Comparison of ENCODE assay signal across 24 mouse cellular contexts in the genomic region with DNA sequence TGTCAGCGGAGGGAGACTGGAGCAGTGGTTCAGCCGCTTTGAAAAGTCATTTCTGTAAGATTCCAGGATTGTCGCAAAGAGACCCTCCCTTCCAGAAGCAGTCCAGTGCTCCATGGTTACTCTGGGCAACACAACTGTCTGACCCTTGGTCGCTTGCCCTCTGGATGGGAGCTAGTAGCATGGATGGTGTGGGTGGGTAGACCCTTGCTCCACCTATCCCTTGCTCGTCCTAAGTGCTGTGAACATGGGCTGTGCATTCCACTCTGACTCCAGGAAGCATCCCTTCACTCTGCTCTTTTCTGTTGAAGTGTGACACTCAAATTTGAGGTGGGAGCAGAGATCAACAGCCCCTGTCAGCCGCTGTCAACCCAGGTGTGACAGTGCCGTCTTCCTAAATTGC.
DNase-seq lines count a peak whose midpoint lies in the region; ATAC-seq and TF ChIP-seq lines count a peak whose summit lies in the region.
"Had no signal": no experiment of that assay in that cellular context is flagged by ENCODE, and none has a peak within 500 bp of the region (broad histone marks: within the 10 kb centered on the region; RNA-seq: fewer than 3 reads in every experiment).

No protein-coding gene starts in this region.

- H3K4me2 ChIP-seq in hindbrain, embryonic 15.5 days, result peak overlapping the region; percentile 28; the same call in 1 of the 2 replicates
- H3K4me2 ChIP-seq in hindbrain, embryonic 14.5 days (replicated peaks), result no peak overlapping the region
- peak overlapping the region; percentile 42 for H3K4me2 ChIP-seq in forebrain, postnatal 0 days (ENCODE audit: low read depth)
- H3K4me2 ChIP-seq in midbrain, embryonic 16.5 days (ENCODE audit: low read length), result peak overlapping the region; percentile 49
- H3K4me2 ChIP-seq: heart, embryonic 13.5 days; liver, embryonic 11.5 days had no signal

- no peak overlapping the region for H3K4me3 ChIP-seq in hindbrain, embryonic 15.5 days
- H3K4me3 ChIP-seq in hindbrain, embryonic 14.5 days (replicated peaks; ENCODE audit: low read length), result no peak overlapping the region
- peak overlapping the region; percentile 30; the same call in 1 of the 2 replicates for H3K4me3 ChIP-seq in forebrain, embryonic 10.5 days
- H3K4me3 ChIP-seq in forebrain, postnatal 0 days (ENCODE audit: low read depth, low read length), result peak overlapping the region; percentile 19; the same call in 1 of the 2 replicates
- H3K4me3 ChIP-seq in midbrain, embryonic 16.5 days (ENCODE audit: low read depth, low read length), result peak overlapping the region; percentile 16; the same call in 1 of the 2 replicates
- H3K4me3 ChIP-seq: erythroblast, embryonic 14.5 days; heart, embryonic 13.5 days; left cerebral cortex, adult 2 months; megakaryocyte, embryonic 14.5 days; myocyte had no signal

- no peaks in the 10 kb centered on the region for H3K36me3 ChIP-seq in hindbrain, embryonic 15.5 days
- no peaks in the 10 kb centered on the region for H3K36me3 ChIP-seq in hindbrain, embryonic 14.5 days (replicated peaks; ENCODE audit: control insufficient read depth, insufficient read depth)
- no peaks in the 10 kb centered on the region for H3K36me3 ChIP-seq in forebrain, embryonic 10.5 days (replicated peaks)
- no peaks in the 10 kb centered on the region for H3K36me3 ChIP-seq in forebrain, postnatal 0 days (ENCODE audit: insufficient read depth)
- H3K36me3 ChIP-seq in midbrain, embryonic 16.5 days (ENCODE audit: control insufficient read depth, insufficient read depth, low read length), result no peaks in the 10 kb centered on the region
- H3K36me3 ChIP-seq: heart, embryonic 13.5 days had no signal

- no peak for ATAC-seq in hindbrain, embryonic 15.5 days (ENCODE audit: low FRiP score, low read depth)
- ATAC-seq in hindbrain, embryonic 14.5 days (ENCODE audit: low FRiP score), result no peak
- ATAC-seq in forebrain, postnatal 0 days, result no peak; the same call in 1 of the 2 replicates
- peak; percentile 29; the same call in 1 of the 2 replicates for ATAC-seq in midbrain, embryonic 16.5 days
- ATAC-seq: CD4-positive, CD25-positive, alpha-beta regulatory T cell, adult 4 months; Patski had no signal

- DNase-seq in hindbrain, embryonic 14.5 days (ENCODE audit: low spot score), result no peak
- no peak for DNase-seq in forebrain, embryonic 10.5 days (ENCODE audit: extremely low spot score, low spot score)
- no peak for DNase-seq in forebrain, postnatal 0 days
- DNase-seq in layer of hippocampus, adult 18-20 months (ENCODE audit: low spot score in 2 of 2), result no peak
- no peak for DNase-seq in frontal cortex, adult 2 months (ENCODE audit: extremely low spot score in 1 of 2, low spot score in 1 of 2)
- DNase-seq: adrenal gland, adult 8-10 months; cerebellum, postnatal 14 days; gastrocnemius, postnatal 14 days; heart, adult 18-20 months; kidney, adult 8-10 months; kidney, postnatal 14 days; left cerebral cortex, postnatal 4 days; lung, adult 18-20 months had no signal

- no peak for TF ChIP-seq CTCF in forebrain, postnatal 0 days (IDR thresholded peaks at IDR 0.05; ENCODE audit: low read depth)

- H3K9ac ChIP-seq in hindbrain, embryonic 15.5 days, result no peak overlapping the region
- H3K9ac ChIP-seq in hindbrain, embryonic 14.5 days, result no peak overlapping the region
- 0 out of 2 replicates have a peak overlapping the region, but pooled peaks have one; percentile 39 for H3K9ac ChIP-seq in forebrain, postnatal 0 days
- H3K9ac ChIP-seq in midbrain, embryonic 16.5 days (ENCODE audit: low read depth, low read length), result peak overlapping the region; percentile 15; the same call in 1 of the 2 replicates
- H3K9ac ChIP-seq: heart, embryonic 13.5 days had no signal

- 76% methylated on average over 7 of the region's 7 CpGs for WGBS in hindbrain, embryonic 15.5 days
- WGBS in hindbrain, embryonic 14.5 days, result 68% methylated on average over 7 of the region's 7 CpGs
- WGBS in forebrain, embryonic 10.5 days, result 50% methylated on average over 7 of the region's 7 CpGs
- WGBS in forebrain, postnatal 0 days, result 50% methylated on average over 7 of the region's 7 CpGs
- 41% methylated on average over 7 of the region's 7 CpGs for WGBS in midbrain, embryonic 16.5 days

- H3K27ac ChIP-seq in hindbrain, embryonic 15.5 days (replicated peaks), result no peak overlapping the region
- H3K27ac ChIP-seq in hindbrain, embryonic 14.5 days, result no peak overlapping the region
- no peak overlapping the region for H3K27ac ChIP-seq in forebrain, embryonic 10.5 days
- peak overlapping the region; percentile 54 for H3K27ac ChIP-seq in forebrain, postnatal 0 days (ENCODE audit: low read depth, low read length)
- H3K27ac ChIP-seq in midbrain, embryonic 16.5 days (ENCODE audit: low read length), result no peak overlapping the region
- H3K27ac ChIP-seq: heart, embryonic 13.5 days; left cerebral cortex, adult 2 months; stomach, postnatal 0 days had no signal

- peaks cover 21% of the 10 kb centered on the region; the same call in 1 of the 2 replicates for H3K27me3 ChIP-seq in hindbrain, embryonic 15.5 days
- H3K27me3 ChIP-seq in hindbrain, embryonic 14.5 days (ENCODE audit: control insufficient read depth, insufficient read depth, low read length), result peaks cover 37% of the 10 kb centered on the region
- peaks cover 100% of the 10 kb centered on the region for H3K27me3 ChIP-seq in forebrain, embryonic 10.5 days (ENCODE audit: poor library complexity, severe bottlenecking)
- peaks cover 4% of the 10 kb centered on the region; the same call in 1 of the 2 replicates for H3K27me3 ChIP-seq in forebrain, postnatal 0 days (ENCODE audit: insufficient read depth, low read length)
- peaks cover 31% of the 10 kb centered on the region for H3K27me3 ChIP-seq in midbrain, embryonic 16.5 days (ENCODE audit: control insufficient read depth, insufficient read depth, low read depth, low read length)

- peaks cover 12% of the 10 kb centered on the region for H3K4me1 ChIP-seq in hindbrain, embryonic 15.5 days (replicated peaks)
- peaks cover 9% of the 10 kb centered on the region; the same call in 1 of the 2 replicates for H3K4me1 ChIP-seq in hindbrain, embryonic 14.5 days (replicated peaks; ENCODE audit: control insufficient read depth, insufficient read depth, low read length)
- peaks cover 34% of the 10 kb centered on the region for H3K4me1 ChIP-seq in forebrain, embryonic 10.5 days
- H3K4me1 ChIP-seq in forebrain, postnatal 0 days (ENCODE audit: insufficient read depth), result peaks cover 8% of the 10 kb centered on the region; the same call in 1 of the 2 replicates
- peaks cover 16% of the 10 kb centered on the region for H3K4me1 ChIP-seq in midbrain, embryonic 16.5 days (ENCODE audit: control insufficient read depth, insufficient read depth, low read length)
- H3K4me1 ChIP-seq: megakaryocyte, embryonic 14.5 days had no signal

- no peaks in the 10 kb centered on the region for H3K9me3 ChIP-seq in hindbrain, embryonic 15.5 days
- H3K9me3 ChIP-seq in hindbrain, embryonic 14.5 days (ENCODE audit: control insufficient read depth, low read length), result no peaks in the 10 kb centered on the region
- H3K9me3 ChIP-seq in forebrain, embryonic 10.5 days, result no peaks in the 10 kb centered on the region
- H3K9me3 ChIP-seq in forebrain, postnatal 0 days (ENCODE audit: low read length), result no peaks in the 10 kb centered on the region
- H3K9me3 ChIP-seq in midbrain, embryonic 16.5 days (replicated peaks; ENCODE audit: control insufficient read depth, low read length, poor library complexity, severe bottlenecking), result no peaks in the 10 kb centered on the region
- H3K9me3 ChIP-seq: heart, embryonic 13.5 days; megakaryocyte, embryonic 14.5 days had no signal

Comparison
In these comparisons a context has a peak if more than half of its experiments do, and no peak if none do; other contexts are left out.
1. H3K4me3 ChIP-seq: peak in forebrain, embryonic 10.5 days (single experiment), forebrain, postnatal 0 days (single experiment) and midbrain, embryonic 16.5 days (single experiment); none in hindbrain, embryonic 15.5 days (single experiment) and hindbrain, embryonic 14.5 days (single experiment).
2. H3K9ac ChIP-seq: peak in forebrain, postnatal 0 days (single experiment) and midbrain, embryonic 16.5 days (single experiment); none in hindbrain, embryonic 15.5 days (single experiment) and hindbrain, embryonic 14.5 days (single experiment).